Mouse (Mus musculus) hindbrain, embryonic 11.5 days (tissue): ENCODE data around the gene Pmf1. TPM values are rescaled to one million over a fixed set of nuclear protein-coding genes. Genes with fewer than 3 reads are reported as not detected.

Source experiments
- ATAC-seq: fragments of 200-750 bp; cut with Nextera tagmentation; 2 replicates; pipeline ENCODE4 v1.8.0; 2017; ENCODE audit warnings: mild to moderate bottlenecking, moderate TSS enrichment, moderate library complexity; ENCODE audit not compliant: low FRiP score
- DNase-seq: peaks from one replicate; pipeline ENCODE4 v3.0.0-alpha.2; 2015; ENCODE audit warnings: low spot score
- H3K27ac ChIP-seq: fragments of 300-500 bp; sonication (generic); 2 replicates; pipeline ENCODE4 v1.5.1; 2014; ENCODE audit warnings: mild to moderate bottlenecking, low read depth, low read length
- H3K27me3 ChIP-seq: fragments of 300-500 bp; sonication (generic); 2 replicates; pipeline ENCODE4 v1.6.1; 2014; ENCODE audit warnings: mild to moderate bottlenecking, low read length, moderate library complexity, mixed read lengths; ENCODE audit not compliant: control insufficient read depth, insufficient read depth
- H3K36me3 ChIP-seq: fragments of 300-500 bp; sonication (generic); 2 replicates; pipeline ENCODE4 v1.6.1; 2014; ENCODE audit warnings: mild to moderate bottlenecking, low read length, moderate library complexity, mixed read lengths; ENCODE audit not compliant: control insufficient read depth, insufficient read depth
- H3K4me1 ChIP-seq: fragments of 300-500 bp; sonication (generic); replicated peaks from 2 replicates; pipeline ENCODE4 v1.6.1; 2014; ENCODE audit warnings: low read length, mixed read lengths; ENCODE audit not compliant: control insufficient read depth, insufficient read depth
- H3K4me2 ChIP-seq: fragments of 300-500 bp; sonication (generic); replicated peaks from 2 replicates; pipeline ENCODE4 v1.6.1; 2014; ENCODE audit warnings: mild to moderate bottlenecking, low read depth, low read length
- H3K4me3 ChIP-seq: fragments of 300-500 bp; sonication (generic); 2 replicates; pipeline ENCODE4 v1.5.1; 2014; ENCODE audit warnings: low read depth, low read length
- H3K9ac ChIP-seq: fragments of 300-500 bp; sonication (generic); 2 replicates; pipeline ENCODE4 v1.6.1; 2014; ENCODE audit warnings: low read depth, low read length
- H3K9me3 ChIP-seq: fragments of 300-500 bp; sonication (generic); 2 replicates; pipeline ENCODE4 v1.6.1; 2016; ENCODE audit warnings: low read length; ENCODE audit not compliant: control insufficient read depth
- WGBS: fragments of 180-500 bp; shearing (Covaris S2); extraction: QIAGEN DNeasy Blood & Tissue Kit; methylation state at CpG from one replicate; pipeline ENCODE4 v1.1.7; 2014; 5-methylcytosine and 5-hydroxymethylcytosine counted together
- polyA plus RNA-seq: library from polyadenylated mRNA; unstranded; fragments of >200 nt; fragmentation: Nextera tagmentation; extraction: Ambion mirVana; gene quantifications from 2 replicates; pipeline ENCODE4 v1.2.1, GENCODE M21; 2014

The Pmf1 gene
- polyA plus RNA-seq, 1 experiment from 2014 or later: 109 TPM

- Histone ChIP-seq H3K9me3 (no peaks in the 10 kb centered on the region), H3K4me1 (peaks cover 2% of the 10 kb centered on the region), H3K27ac (no peak overlapping the region), H3K9ac (no peak overlapping the region), H3K4me2 (no peak overlapping the region), H3K4me3 (no peak overlapping the region), H3K27me3 (no peaks in the 10 kb centered on the region), H3K36me3 (peaks cover 3% of the 10 kb centered on the region)
- WGBS: 94% methylated on average over 11 of the region's 11 CpGs
- no peak for ATAC-seq
- no peak for DNase-seq
Observed at GRCm38 (mm10) chr3:88412636-88413035, 2.5 kb upstream of the Pmf1 start.

DNA sequence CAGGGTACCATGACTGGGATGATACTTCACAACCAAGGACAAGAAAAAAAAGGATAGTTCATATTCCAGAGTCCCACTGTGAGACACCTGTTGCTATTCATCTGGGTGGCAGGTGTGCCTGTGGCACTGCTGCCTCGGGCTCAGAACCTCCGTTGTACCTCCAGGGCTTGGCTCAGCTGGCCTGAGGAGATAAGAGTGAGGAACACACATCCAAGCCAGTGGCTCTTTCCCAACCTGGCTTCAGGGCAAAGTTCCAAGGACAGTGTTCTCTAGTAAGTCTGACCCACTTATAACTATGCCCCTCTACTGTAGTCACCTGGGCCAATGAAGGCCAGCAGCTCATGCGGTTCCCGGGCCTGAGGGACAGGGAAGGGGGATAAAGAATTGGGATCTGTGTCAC is 1.6 kb upstream of the Pmf1 start:
- no peaks in the 10 kb centered on the region for H3K9me3 ChIP-seq
- H3K4me2 ChIP-seq: no peak overlapping the region
- no peak overlapping the region for H3K27ac ChIP-seq
- no peak overlapping the region for H3K4me3 ChIP-seq
- H3K36me3 ChIP-seq: peaks cover 1% of the 10 kb centered on the region
- no peaks in the 10 kb centered on the region for H3K27me3 ChIP-seq
- DNase-seq (no peak), ATAC-seq (no peak)
- WGBS: 90% methylated on average over 4 of the region's 4 CpGs
- peaks cover 2% of the 10 kb centered on the region for H3K4me1 ChIP-seq
- H3K9ac ChIP-seq: no peak overlapping the region

- Histone ChIP-seq H3K9me3 (no peaks in the 10 kb centered on the region), H3K4me1 (peaks cover 2% of the 10 kb centered on the region), H3K27me3 (no peaks in the 10 kb centered on the region), H3K4me2 (peak overlapping the region; percentile 74), H3K27ac (no peak overlapping the region), H3K9ac (peak overlapping the region; percentile 90; the same call in 1 of the 2 replicates), H3K4me3 (peak overlapping the region; percentile 65; the same call in 1 of the 2 replicates), H3K36me3 (no peaks in the 10 kb centered on the region; the same call in none of the 2 replicates)
- DNase-seq: no peak
- ATAC-seq: no peak
- WGBS: 27% methylated on average over 7 of the region's 7 CpGs
Observed at GRCm38 (mm10) chr3:88410645-88411031, 507 bp upstream of the Pmf1 start.

DNA sequence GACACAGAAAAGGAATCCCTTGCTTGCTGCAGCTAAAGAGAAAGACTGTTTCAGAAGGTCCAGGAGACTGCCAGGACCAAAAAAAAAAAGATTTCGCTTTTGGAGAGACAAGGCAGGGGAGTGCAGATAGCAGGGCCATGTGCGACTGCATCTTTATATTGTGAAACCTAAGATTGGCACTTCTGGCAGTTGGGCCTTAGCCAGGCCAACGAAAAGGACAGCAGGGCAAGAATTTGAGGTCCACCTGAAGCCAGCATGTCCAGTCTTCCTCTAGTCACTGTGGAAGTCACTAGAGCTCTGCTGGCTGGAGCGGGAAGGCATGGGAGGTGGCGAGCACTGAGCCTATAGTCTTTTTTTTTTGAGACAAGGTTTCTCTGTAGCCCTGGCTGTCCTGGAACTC is 1.2 kb downstream of the Pmf1 start:
- H3K4me2 ChIP-seq: peak overlapping the region; percentile 74
- H3K36me3 ChIP-seq: peaks cover under 1% of the 10 kb centered on the region
- H3K27ac ChIP-seq: no peak overlapping the region
- WGBS: 61% methylated on average over 5 of the region's 5 CpGs
- H3K4me3 ChIP-seq: peak overlapping the region; percentile 65
- no peak for ATAC-seq
- H3K27me3 ChIP-seq: no peaks in the 10 kb centered on the region
- no peak for DNase-seq
- peak overlapping the region; percentile 90; the same call in 1 of the 2 replicates for H3K9ac ChIP-seq
- no peaks in the 10 kb centered on the region for H3K9me3 ChIP-seq
- peaks cover 2% of the 10 kb centered on the region for H3K4me1 ChIP-seq

GRCm38 (mm10) chr3:88407529-88407928 is 2.6 kb downstream of the Pmf1 start:
- no peak for ATAC-seq
- Histone ChIP-seq H3K9me3 (no peaks in the 10 kb centered on the region), H3K36me3 (peaks cover 2% of the 10 kb centered on the region; the same call in 1 of the 2 replicates), H3K4me3 (no peak overlapping the region), H3K4me1 (peaks cover 2% of the 10 kb centered on the region), H3K9ac (no peak overlapping the region), H3K27ac (no peak overlapping the region), H3K27me3 (no peaks in the 10 kb centered on the region), H3K4me2 (no peak overlapping the region)
- DNase-seq: no peak
- 62% methylated on average over 7 of the region's 7 CpGs for WGBS

DNA sequence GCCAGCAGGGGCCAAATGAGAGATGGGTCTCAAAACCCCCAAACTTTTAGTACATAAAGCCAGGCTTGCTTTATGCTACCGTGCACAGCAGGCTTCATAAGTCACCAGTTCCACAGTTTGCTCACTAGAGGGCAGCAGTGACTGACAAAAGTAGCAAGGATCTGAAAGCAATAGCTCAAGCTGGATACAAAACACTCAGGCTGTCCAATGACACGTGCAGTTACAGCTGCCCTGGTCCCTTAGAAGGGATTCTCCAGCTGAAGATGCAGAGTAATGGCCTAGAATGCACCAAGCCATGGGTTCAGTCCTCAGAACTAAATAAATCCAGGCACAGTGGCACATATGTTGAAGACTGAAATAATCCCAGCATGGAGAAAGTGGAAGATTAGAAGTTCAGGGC is 3.0 kb downstream of the Pmf1 start:
- Histone ChIP-seq H3K4me3 (no peak overlapping the region), H3K9me3 (no peaks in the 10 kb centered on the region), H3K27me3 (no peaks in the 10 kb centered on the region), H3K4me2 (no peak overlapping the region), H3K4me1 (peaks cover 2% of the 10 kb centered on the region), H3K27ac (no peak overlapping the region), H3K9ac (no peak overlapping the region), H3K36me3 (0 out of 2 replicates have a peak, but pooled peaks cover 2% of the 10 kb centered on the region)
- WGBS: 0% methylated on average over 2 of the region's 2 CpGs
- ATAC-seq (no peak; the same call in 1 of the 2 replicates), DNase-seq (peak; percentile 85)

DNA sequence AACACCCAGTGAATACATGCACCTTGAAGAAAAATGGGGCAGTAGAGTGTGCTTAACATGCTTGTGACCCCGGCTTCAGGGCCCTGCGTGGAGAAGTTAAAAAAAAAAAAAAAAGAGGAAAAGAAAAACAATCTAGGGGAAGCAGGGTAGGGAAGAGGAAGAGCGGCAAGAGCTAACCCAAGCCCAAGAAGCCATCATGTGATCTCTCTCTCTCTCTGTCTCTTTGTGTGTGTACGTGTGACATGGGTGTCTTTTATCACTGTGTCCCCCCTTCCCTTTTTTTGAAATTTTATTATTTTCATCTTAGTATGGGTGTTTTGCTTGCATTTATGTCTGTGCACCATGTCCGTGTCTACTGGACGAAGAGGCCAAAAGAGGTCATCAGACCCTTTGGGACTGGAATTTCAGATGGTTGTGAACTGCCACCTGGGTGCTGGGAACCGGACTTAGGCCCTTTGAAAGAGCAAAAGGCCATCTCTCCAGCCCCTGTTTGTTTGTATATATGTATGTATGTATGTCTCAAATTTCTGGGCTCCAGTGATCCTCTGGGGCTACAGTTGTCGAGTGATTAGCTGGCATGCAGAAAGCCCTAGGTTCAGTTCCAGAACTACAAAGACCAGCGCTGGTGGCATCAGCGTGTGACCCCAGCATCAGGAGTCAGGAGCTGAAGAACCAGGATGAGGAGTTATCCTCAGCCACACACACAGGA is 6.5 kb downstream of the Pmf1 start:
- Histone ChIP-seq H3K9me3 (no peaks in the 10 kb centered on the region), H3K4me2 (no peak overlapping the region), H3K4me3 (no peak overlapping the region), H3K36me3 (0 out of 2 replicates have a peak, but pooled peaks cover 2% of the 10 kb centered on the region), H3K27me3 (no peaks in the 10 kb centered on the region), H3K27ac (no peak overlapping the region), H3K9ac (no peak overlapping the region), H3K4me1 (peaks cover 1% of the 10 kb centered on the region; the same call in 1 of the 2 replicates)
- DNase-seq: no peak
- WGBS: 94% methylated on average over 10 of the region's 10 CpGs
- ATAC-seq: no peak

DNA sequence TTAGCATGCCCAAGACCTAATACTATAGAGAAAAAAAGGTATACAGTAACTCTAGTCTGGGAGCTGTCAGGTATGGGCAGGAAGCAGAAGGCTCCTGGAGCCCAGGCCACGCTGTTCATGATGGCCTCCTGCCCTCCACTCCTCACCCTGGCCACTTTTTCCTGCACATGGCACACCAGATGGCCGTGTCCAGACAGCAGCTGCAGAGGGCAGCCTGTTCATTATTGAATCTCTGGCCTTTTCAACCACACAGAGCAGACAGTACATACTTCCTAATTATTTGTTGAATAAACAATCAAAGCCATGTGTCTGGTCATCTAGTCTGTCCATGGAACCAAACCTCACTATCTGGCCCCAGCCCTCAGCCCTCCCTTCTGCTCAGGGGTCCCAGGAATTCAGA is 11.5 kb downstream of the Pmf1 start:
- Histone ChIP-seq H3K27ac (no peak overlapping the region), H3K27me3 (no peaks in the 10 kb centered on the region), H3K4me1 (no peaks in the 10 kb centered on the region), H3K4me3 (no peak overlapping the region), H3K36me3 (no peaks in the 10 kb centered on the region), H3K9me3 (no peaks in the 10 kb centered on the region), H3K9ac (no peak overlapping the region), H3K4me2 (no peak overlapping the region)
- 67% methylated on average over 2 of the region's 2 CpGs for WGBS
- no peak for ATAC-seq
- DNase-seq: no peak

GRCm38 (mm10) chr3:88395742-88396141 is 14.4 kb downstream of the Pmf1 start:
- H3K27me3 ChIP-seq: no peaks in the 10 kb centered on the region
- H3K4me2 ChIP-seq: no peak overlapping the region
- H3K9ac ChIP-seq: no peak overlapping the region
- ATAC-seq (no peak), DNase-seq (no peak)
- no peak overlapping the region for H3K27ac ChIP-seq
- 93% methylated on average over 8 of the region's 8 CpGs for WGBS
- H3K4me1 ChIP-seq: no peaks in the 10 kb centered on the region
- no peaks in the 10 kb centered on the region for H3K36me3 ChIP-seq
- H3K9me3 ChIP-seq: no peaks in the 10 kb centered on the region
- H3K4me3 ChIP-seq: no peak overlapping the region
